Mouse (Mus musculus): ENCODE data around the gene Pelo. TPM values are rescaled to one million over a fixed set of nuclear protein-coding genes. Genes with fewer than 3 reads are reported as not detected.

Pelo gene
- polyA plus RNA-seq, 1 experiment from 2014 or later, result 4.8 TPM

DNA sequence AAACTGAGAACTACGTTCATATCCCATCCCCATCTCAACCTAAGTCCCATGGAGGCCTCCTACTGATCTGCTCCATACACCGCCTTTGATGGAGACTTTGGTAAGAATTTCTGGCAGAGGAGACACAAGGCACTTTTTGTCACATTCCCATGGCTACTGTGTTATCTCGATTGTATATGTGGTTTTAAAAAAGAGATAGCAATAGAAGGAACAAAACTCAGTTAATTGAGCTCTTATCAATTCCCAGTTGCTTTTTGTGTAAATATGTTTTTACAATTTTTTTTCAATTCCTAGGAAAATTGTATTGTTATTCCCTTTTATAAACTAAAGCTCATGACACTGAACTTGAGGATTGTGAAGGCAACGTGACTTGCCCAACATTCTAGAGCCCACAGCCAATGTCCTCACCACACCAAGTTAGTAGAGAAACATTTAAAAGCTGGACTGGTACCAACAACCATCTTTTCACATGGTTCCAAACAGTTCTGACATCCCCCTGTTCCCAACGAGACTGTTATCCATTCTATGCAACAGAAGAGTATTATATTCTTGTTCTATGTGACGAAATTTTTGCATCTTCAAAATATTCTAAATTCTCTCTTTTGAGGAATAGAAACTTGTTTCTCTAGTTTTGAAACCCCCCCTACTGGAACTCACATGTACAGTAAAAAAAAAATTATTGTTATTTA, 10.8 kb downstream of the Pelo start:
- Histone ChIP-seq H3K4me1 (replicated peaks; ENCODE audit: control insufficient read depth, insufficient read depth, low read length) (no peaks in the 10 kb centered on the region), H3K9me3 (ENCODE audit: control insufficient read depth) (no peaks in the 10 kb centered on the region), H3K4me2 (replicated peaks; ENCODE audit: low read depth) (no peak overlapping the region), H3K9ac (ENCODE audit: low read depth, low read length) (no peak overlapping the region), H3K36me3 (ENCODE audit: control insufficient read depth, insufficient read depth) (no peaks in the 10 kb centered on the region), H3K4me3 (ENCODE audit: low read depth, low read length) (no peak overlapping the region), H3K27ac (ENCODE audit: low read depth, low read length) (no peak overlapping the region), H3K27me3 (replicated peaks; ENCODE audit: control insufficient read depth, insufficient read depth, low read length) (no peaks in the 10 kb centered on the region)
- 79% methylated on average over 6 of the region's 6 CpGs for WGBS
- no peak for TF ChIP-seq CTCF (IDR thresholded peaks at IDR 0.05; ENCODE audit: low read depth)
- ATAC-seq, result no peak

- H3K9ac ChIP-seq (ENCODE audit: low read depth, low read length), result no peak overlapping the region
- TF ChIP-seq CTCF (IDR thresholded peaks at IDR 0.05; ENCODE audit: low read depth), result no peak
- no peak overlapping the region for H3K4me2 ChIP-seq (replicated peaks; ENCODE audit: low read depth)
- no peak overlapping the region for H3K27ac ChIP-seq (ENCODE audit: low read depth, low read length)
- ATAC-seq, result no peak
- H3K9me3 ChIP-seq (ENCODE audit: control insufficient read depth), result no peaks in the 10 kb centered on the region
- H3K27me3 ChIP-seq (replicated peaks; ENCODE audit: control insufficient read depth, insufficient read depth, low read length), result no peaks in the 10 kb centered on the region
- 75% methylated on average over 9 of the region's 9 CpGs for WGBS
- H3K4me3 ChIP-seq (ENCODE audit: low read depth, low read length), result no peak overlapping the region
- no peaks in the 10 kb centered on the region for H3K36me3 ChIP-seq (ENCODE audit: control insufficient read depth, insufficient read depth)
- no peaks in the 10 kb centered on the region for H3K4me1 ChIP-seq (replicated peaks; ENCODE audit: control insufficient read depth, insufficient read depth, low read length)
Measured at GRCm38 (mm10) chr13:115077346-115078134, 12.4 kb downstream of the Pelo start.

DNA sequence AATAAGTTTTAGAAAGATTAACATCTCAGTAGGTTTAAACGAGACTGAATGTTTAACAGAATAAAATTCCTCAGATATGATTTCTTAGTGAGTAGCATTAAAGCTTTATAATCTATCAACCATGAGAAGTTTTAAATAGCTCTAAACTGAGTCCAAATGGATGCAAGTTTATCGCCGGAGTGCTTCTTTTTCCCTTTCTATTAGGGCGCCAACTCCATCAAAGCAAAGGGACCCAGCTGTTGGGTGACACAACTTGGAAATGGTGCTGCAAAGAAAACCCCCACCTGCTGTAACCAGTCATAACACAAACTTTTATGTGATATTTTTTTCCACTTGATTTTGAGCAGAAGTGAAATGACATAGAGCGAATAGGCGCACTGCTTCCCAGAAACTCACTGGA, 17.6 kb downstream of the Pelo start:
- H3K36me3 ChIP-seq (ENCODE audit: control insufficient read depth, insufficient read depth), result no peaks in the 10 kb centered on the region
- TF ChIP-seq CTCF (IDR thresholded peaks at IDR 0.05; ENCODE audit: low read depth), result no peak
- no peak overlapping the region for H3K9ac ChIP-seq (ENCODE audit: low read depth, low read length)
- 72% methylated on average over 6 of the region's 6 CpGs for WGBS
- H3K4me2 ChIP-seq (replicated peaks; ENCODE audit: low read depth), result no peak overlapping the region
- H3K4me1 ChIP-seq (replicated peaks; ENCODE audit: control insufficient read depth, insufficient read depth, low read length), result no peaks in the 10 kb centered on the region
- H3K27me3 ChIP-seq (replicated peaks; ENCODE audit: control insufficient read depth, insufficient read depth, low read length), result no peaks in the 10 kb centered on the region
- ATAC-seq, result no peak
- H3K9me3 ChIP-seq (ENCODE audit: control insufficient read depth), result no peaks in the 10 kb centered on the region
- H3K27ac ChIP-seq (ENCODE audit: low read depth, low read length), result no peak overlapping the region
- H3K4me3 ChIP-seq (ENCODE audit: low read depth, low read length), result no peak overlapping the region

DNA sequence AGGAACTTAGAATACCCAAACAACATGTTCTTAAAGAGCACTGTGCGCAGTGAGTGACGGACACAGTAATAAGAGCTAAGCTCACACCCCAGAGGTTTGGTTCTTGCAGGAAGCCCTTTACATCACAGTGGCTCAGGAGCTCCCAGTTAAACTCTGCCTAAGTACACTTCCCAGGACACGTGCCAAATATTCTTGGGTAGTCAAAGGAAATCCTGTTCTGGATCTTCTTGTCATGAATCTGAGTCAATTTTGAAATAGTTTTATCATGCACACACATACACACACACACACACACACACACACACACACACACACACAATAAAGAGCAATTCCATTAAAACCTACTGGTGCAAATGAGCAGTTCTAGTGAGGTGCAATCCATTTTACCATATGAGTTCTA, 18.6 kb downstream of the Pelo start:
- no peak overlapping the region for H3K4me2 ChIP-seq (replicated peaks; ENCODE audit: low read depth)
- H3K36me3 ChIP-seq (ENCODE audit: control insufficient read depth, insufficient read depth), result no peaks in the 10 kb centered on the region
- H3K9ac ChIP-seq (ENCODE audit: low read depth, low read length), result no peak overlapping the region
- no peaks in the 10 kb centered on the region for H3K27me3 ChIP-seq (replicated peaks; ENCODE audit: control insufficient read depth, insufficient read depth, low read length)
- 77% methylated on average over 3 of the region's 3 CpGs for WGBS
- no peak overlapping the region for H3K27ac ChIP-seq (ENCODE audit: low read depth, low read length)
- no peaks in the 10 kb centered on the region for H3K9me3 ChIP-seq (ENCODE audit: control insufficient read depth)
- no peak overlapping the region for H3K4me3 ChIP-seq (ENCODE audit: low read depth, low read length)
- no peak for TF ChIP-seq CTCF (IDR thresholded peaks at IDR 0.05; ENCODE audit: low read depth)
- no peak for ATAC-seq
- H3K4me1 ChIP-seq (replicated peaks; ENCODE audit: control insufficient read depth, insufficient read depth, low read length), result no peaks in the 10 kb centered on the region

DNA sequence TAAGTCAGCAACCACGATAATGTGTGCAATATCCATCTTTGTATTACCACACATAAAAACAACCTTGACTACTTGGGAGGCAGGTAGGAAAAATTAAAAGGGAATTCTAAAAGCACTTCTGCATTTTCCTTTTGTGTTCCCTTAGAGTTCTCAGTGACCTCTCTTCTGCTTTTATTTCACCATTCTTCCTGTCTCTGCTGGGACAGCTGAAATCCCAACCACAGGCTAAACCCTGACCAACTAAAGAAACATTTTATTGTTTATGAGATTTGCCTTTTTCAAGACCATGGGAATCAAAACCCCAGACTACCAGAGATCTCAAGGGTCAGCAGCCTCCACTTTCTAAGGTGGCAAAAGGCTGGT, 22.0 kb downstream of the Pelo start:
- TF ChIP-seq CTCF (IDR thresholded peaks at IDR 0.05; ENCODE audit: low read depth), result no peak
- Histone ChIP-seq H3K36me3 (ENCODE audit: control insufficient read depth, insufficient read depth) (no peaks in the 10 kb centered on the region), H3K4me2 (replicated peaks; ENCODE audit: low read depth) (no peak overlapping the region), H3K9me3 (ENCODE audit: control insufficient read depth) (no peaks in the 10 kb centered on the region), H3K4me1 (replicated peaks; ENCODE audit: control insufficient read depth, insufficient read depth, low read length) (no peaks in the 10 kb centered on the region), H3K27me3 (replicated peaks; ENCODE audit: control insufficient read depth, insufficient read depth, low read length) (no peaks in the 10 kb centered on the region), H3K27ac (ENCODE audit: low read depth, low read length) (no peak overlapping the region), H3K9ac (ENCODE audit: low read depth, low read length) (no peak overlapping the region), H3K4me3 (ENCODE audit: low read depth, low read length) (no peak overlapping the region)
- ATAC-seq, result no peak
- 90% methylated on average over 1 of the region's 1 CpGs for WGBS

DNA sequence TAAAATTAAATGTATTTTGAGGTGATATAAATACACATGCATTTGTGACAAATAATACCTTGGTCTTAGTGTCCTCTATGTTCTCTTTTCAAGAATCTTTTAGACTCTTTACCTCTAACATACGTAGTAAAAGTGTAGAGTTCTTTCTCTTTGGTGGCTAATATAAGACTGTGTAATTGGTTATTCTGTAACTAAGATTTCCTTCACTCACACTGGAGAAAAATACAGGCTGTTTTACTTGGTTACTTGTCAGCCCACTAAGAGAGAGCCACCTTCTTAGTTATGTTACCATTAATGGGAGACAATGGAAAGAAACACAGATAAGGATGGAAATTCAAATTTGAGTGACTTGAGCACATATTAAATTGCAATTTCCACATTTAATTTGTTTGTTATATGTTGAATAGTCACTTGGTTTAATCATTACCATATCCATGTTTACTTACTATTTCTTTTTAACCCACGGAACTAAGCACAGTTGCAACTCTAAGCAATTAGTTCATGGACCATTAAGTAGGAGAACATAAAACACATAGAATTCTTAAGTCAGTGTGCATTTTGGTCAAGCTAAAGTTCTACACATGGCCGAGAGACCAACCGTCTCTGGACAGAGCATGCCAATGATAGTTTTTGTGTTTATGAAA, 22.5 kb downstream of the Pelo start:
- Histone ChIP-seq H3K27ac (ENCODE audit: low read depth, low read length) (no peak overlapping the region), H3K4me1 (replicated peaks; ENCODE audit: control insufficient read depth, insufficient read depth, low read length) (no peaks in the 10 kb centered on the region), H3K9ac (ENCODE audit: low read depth, low read length) (no peak overlapping the region), H3K9me3 (ENCODE audit: control insufficient read depth) (no peaks in the 10 kb centered on the region), H3K27me3 (replicated peaks; ENCODE audit: control insufficient read depth, insufficient read depth, low read length) (no peaks in the 10 kb centered on the region), H3K4me3 (ENCODE audit: low read depth, low read length) (no peak overlapping the region), H3K36me3 (ENCODE audit: control insufficient read depth, insufficient read depth) (no peaks in the 10 kb centered on the region), H3K4me2 (replicated peaks; ENCODE audit: low read depth) (no peak overlapping the region)
- TF ChIP-seq CTCF (IDR thresholded peaks at IDR 0.05; ENCODE audit: low read depth), result no peak
- no peak for ATAC-seq
- 85% methylated on average over 4 of the region's 4 CpGs for WGBS
